Mouse (Mus musculus) limb, embryonic 13.5 days (tissue): Measurements from ENCODE around the gene Lgals1. TPM values are rescaled to one million over a fixed set of nuclear protein-coding genes. Genes with fewer than 3 reads are reported as not detected.
"Not testable (repeated sequence)": the region's sequence is repeated elsewhere in the genome, so short reads cannot be mapped to it uniquely, and the experiment has no call there.

Source experiments
- ATAC-seq: fragments of 200-750 bp; cut with Nextera tagmentation; 2 replicates; pipeline ENCODE4 v1.8.0; 2017; ENCODE audit warnings: low read depth, moderate number of reproducible peaks, moderate TSS enrichment; ENCODE audit not compliant: low FRiP score
- H3K27ac ChIP-seq: fragments of 300-500 bp; sonication (generic); 2 replicates; pipeline ENCODE4 v1.5.1; 2015; ENCODE audit warnings: inconsistent platforms, mild to moderate bottlenecking, moderate library complexity
- H3K27me3 ChIP-seq: fragments of 300-500 bp; sonication (generic); 2 replicates; pipeline ENCODE4 v1.6.1; 2015; ENCODE audit warnings: mild to moderate bottlenecking, inconsistent platforms
- H3K36me3 ChIP-seq: fragments of 300-500 bp; sonication (generic); 2 replicates; pipeline ENCODE4 v1.6.1; 2015; ENCODE audit warnings: inconsistent platforms, mild to moderate bottlenecking, moderate library complexity
- H3K4me1 ChIP-seq: fragments of 300-500 bp; sonication (generic); 2 replicates; pipeline ENCODE4 v1.6.1; 2015; ENCODE audit warnings: inconsistent platforms
- H3K4me2 ChIP-seq: fragments of 300-500 bp; sonication (generic); replicated peaks from 2 replicates; pipeline ENCODE4 v1.6.1; 2015; ENCODE audit warnings: inconsistent platforms, mild to moderate bottlenecking, moderate library complexity
- H3K4me3 ChIP-seq: fragments of 300-500 bp; sonication (generic); 2 replicates; pipeline ENCODE4 v1.5.1; 2015; ENCODE audit warnings: moderate library complexity, mild to moderate bottlenecking, inconsistent platforms
- H3K9ac ChIP-seq: fragments of 300-500 bp; sonication (generic); 2 replicates; pipeline ENCODE4 v1.6.1; 2015; ENCODE audit warnings: mild to moderate bottlenecking, inconsistent platforms
- H3K9me3 ChIP-seq: fragments of 300-500 bp; sonication (generic); 2 replicates; pipeline ENCODE4 v1.6.1; 2016; ENCODE audit warnings: inconsistent platforms
- WGBS: fragments of 180-500 bp; shearing (Covaris S2); methylation state at CpG from one replicate; pipeline ENCODE4 v1.1.7; 2015; 5-methylcytosine and 5-hydroxymethylcytosine counted together
- polyA plus RNA-seq: library from polyadenylated mRNA; unstranded; fragments of >200 nt; fragmentation: Nextera tagmentation; extraction: Ambion mirVana; gene quantifications from 2 replicates; pipeline ENCODE4 v1.2.1, GENCODE M21; 2015

Lgals1 gene
- polyA plus RNA-seq: 1,866 and 1,947 TPM in 2 replicates

- H3K4me1 ChIP-seq: peaks cover 47% of the 10 kb centered on the region
- peak within 1 kb of the TSS; percentile 99 for H3K27ac ChIP-seq
- peak within 1 kb of the TSS; percentile 62 for H3K4me3 ChIP-seq
- peak; percentile 91 for ATAC-seq
- peak within 1 kb of the TSS; percentile 77 for H3K9ac ChIP-seq
- 3% methylated on average over 20 of the region's 20 CpGs for WGBS
- H3K9me3 ChIP-seq: no peaks in the 10 kb centered on the region
- peak within 1 kb of the TSS; percentile 95 for H3K4me2 ChIP-seq
- peaks cover 20% of the 10 kb centered on the region for H3K36me3 ChIP-seq
- no peaks in the 10 kb centered on the region for H3K27me3 ChIP-seq
Observed at GRCm38 (mm10) chr15:78926021-78926919, at the start of gene Lgals1. Gene Lgals1, plus strand, starts transcription at chr15:78926725.

GRCm38 (mm10) chr15:78876991-78877809 is 49.3 kb upstream of the Lgals1 start, which contains the start of gene Gga1:
Gene Gga1, plus strand, starts transcription at chr15:78877190.
- peak within 1 kb of the TSS; percentile 70 for H3K4me3 ChIP-seq
- H3K27me3 ChIP-seq: no peaks in the 10 kb centered on the region
- WGBS: under 1% methylated on average over 78 of the region's 95 CpGs
- H3K9me3 ChIP-seq: no peaks in the 10 kb centered on the region
- ATAC-seq: peak; percentile 89
- peak within 1 kb of the TSS; percentile 89 for H3K9ac ChIP-seq
- peak within 1 kb of the TSS; percentile 91 for H3K4me2 ChIP-seq
- H3K36me3 ChIP-seq: peaks cover 22% of the 10 kb centered on the region
- peak within 1 kb of the TSS; percentile 98 for H3K27ac ChIP-seq
- H3K4me1 ChIP-seq: peaks cover 38% of the 10 kb centered on the region

- no peaks in the 10 kb centered on the region for H3K9me3 ChIP-seq
- peaks cover 29% of the 10 kb centered on the region for H3K36me3 ChIP-seq
- peaks cover 38% of the 10 kb centered on the region for H3K4me1 ChIP-seq
- WGBS: under 1% methylated on average over 15 of the region's 17 CpGs
- H3K27ac ChIP-seq: peak overlapping the region; percentile 98
- H3K4me3 ChIP-seq: peak overlapping the region; percentile 70
- peak overlapping the region; percentile 89 for H3K9ac ChIP-seq
- ATAC-seq: no peak
- no peaks in the 10 kb centered on the region for H3K27me3 ChIP-seq
- peak overlapping the region; percentile 91 for H3K4me2 ChIP-seq
Observed at GRCm38 (mm10) chr15:78877810-78878390, 48.6 kb upstream of the Lgals1 start.

GRCm38 (mm10) chr15:78878792-78879516 is 47.6 kb upstream of the Lgals1 start:
- ATAC-seq, H3K9me3 ChIP-seq, H3K27me3 ChIP-seq: not testable (repeated sequence)
- H3K27ac ChIP-seq: peak overlapping the region; percentile 16; the same call in 1 of the 2 replicates
- H3K9ac ChIP-seq: 0 out of 2 replicates have a peak overlapping the region, but pooled peaks have one; percentile 32
- H3K4me1 ChIP-seq: peaks cover 36% of the 10 kb centered on the region
- H3K36me3 ChIP-seq: peaks cover 39% of the 10 kb centered on the region
- 42% methylated on average over 7 of the region's 7 CpGs for WGBS
- H3K4me2 ChIP-seq: peak overlapping the region; percentile 91
- peak overlapping the region; percentile 70; the same call in 1 of the 2 replicates for H3K4me3 ChIP-seq

- peaks cover 52% of the 10 kb centered on the region for H3K36me3 ChIP-seq
- no peak for ATAC-seq
- peaks cover 30% of the 10 kb centered on the region for H3K4me1 ChIP-seq
- 90% methylated on average over 8 of the region's 8 CpGs for WGBS
- H3K4me2 ChIP-seq: no peak overlapping the region
- no peak overlapping the region for H3K4me3 ChIP-seq
- H3K27ac ChIP-seq: no peak overlapping the region
- H3K9me3 ChIP-seq: no peaks in the 10 kb centered on the region
- no peaks in the 10 kb centered on the region for H3K27me3 ChIP-seq
- peak overlapping the region; percentile 43 for H3K9ac ChIP-seq
Observed at GRCm38 (mm10) chr15:78880432-78880831, 46.1 kb upstream of the Lgals1 start.

- H3K9me3 ChIP-seq: no peaks in the 10 kb centered on the region
- H3K27ac ChIP-seq: no peak overlapping the region
- H3K4me2 ChIP-seq: no peak overlapping the region
- H3K27me3 ChIP-seq: no peaks in the 10 kb centered on the region
- H3K36me3 ChIP-seq: peaks cover 66% of the 10 kb centered on the region
- peaks cover 17% of the 10 kb centered on the region for H3K4me1 ChIP-seq
- H3K9ac ChIP-seq: no peak overlapping the region
- WGBS: 82% methylated on average over 3 of the region's 3 CpGs
- ATAC-seq: no peak
- H3K4me3 ChIP-seq: no peak overlapping the region
Observed at GRCm38 (mm10) chr15:78881828-78882227, 44.7 kb upstream of the Lgals1 start.

GRCm38 (mm10) chr15:78889401-78889853 is 37.1 kb upstream of the Lgals1 start:
- H3K9ac ChIP-seq: peak overlapping the region; percentile 32; the same call in 1 of the 2 replicates
- no peak for ATAC-seq
- 39% methylated on average over 13 of the region's 13 CpGs for WGBS
- H3K27ac ChIP-seq: no peak overlapping the region
- no peak overlapping the region for H3K4me3 ChIP-seq
- peaks cover 93% of the 10 kb centered on the region for H3K36me3 ChIP-seq
- H3K4me1 ChIP-seq: peaks cover 12% of the 10 kb centered on the region; the same call in 1 of the 2 replicates
- no peak overlapping the region for H3K4me2 ChIP-seq
- no peaks in the 10 kb centered on the region for H3K27me3 ChIP-seq
- H3K9me3 ChIP-seq: no peaks in the 10 kb centered on the region

- WGBS: 43% methylated on average over 7 of the region's 7 CpGs
- Histone ChIP-seq H3K4me3 (no peak overlapping the region), H3K9ac (peak overlapping the region; percentile 31; the same call in 1 of the 2 replicates), H3K4me1 (peaks cover 23% of the 10 kb centered on the region), H3K9me3 (no peaks in the 10 kb centered on the region), H3K27me3 (no peaks in the 10 kb centered on the region), H3K27ac (no peak overlapping the region), H3K4me2 (no peak overlapping the region), H3K36me3 (peaks cover 78% of the 10 kb centered on the region)
- ATAC-seq: no peak
Observed at GRCm38 (mm10) chr15:78892440-78892839, 34.1 kb upstream of the Lgals1 start.

- no peaks in the 10 kb centered on the region for H3K9me3 ChIP-seq
- peaks cover 41% of the 10 kb centered on the region for H3K4me1 ChIP-seq
- H3K9ac ChIP-seq: peak overlapping the region; percentile 31; the same call in 1 of the 2 replicates
- 74% methylated on average over 13 of the region's 13 CpGs for WGBS
- H3K27ac ChIP-seq: peak overlapping the region; percentile 44; the same call in 1 of the 2 replicates
- peaks cover 58% of the 10 kb centered on the region for H3K36me3 ChIP-seq
- no peak for ATAC-seq
- no peak overlapping the region for H3K4me3 ChIP-seq
- H3K4me2 ChIP-seq: 0 out of 2 replicates have a peak overlapping the region, but pooled peaks have one; percentile 3
- no peaks in the 10 kb centered on the region for H3K27me3 ChIP-seq
Observed at GRCm38 (mm10) chr15:78894726-78895125, 31.8 kb upstream of the Lgals1 start.

GRCm38 (mm10) chr15:78895741-78896140 is 30.8 kb upstream of the Lgals1 start:
- Histone ChIP-seq H3K27me3 (no peaks in the 10 kb centered on the region), H3K36me3 (peaks cover 48% of the 10 kb centered on the region), H3K27ac (no peak overlapping the region), H3K9ac (peak overlapping the region; percentile 39; the same call in 1 of the 2 replicates), H3K4me2 (no peak overlapping the region), H3K4me3 (no peak overlapping the region), H3K9me3 (no peaks in the 10 kb centered on the region), H3K4me1 (peaks cover 48% of the 10 kb centered on the region)
- ATAC-seq: no peak
- 73% methylated on average over 2 of the region's 2 CpGs for WGBS

- Histone ChIP-seq H3K4me1 (peaks cover 52% of the 10 kb centered on the region), H3K4me2 (no peak overlapping the region), H3K9me3 (no peaks in the 10 kb centered on the region), H3K36me3 (peaks cover 44% of the 10 kb centered on the region), H3K27ac (no peak overlapping the region), H3K4me3 (no peak overlapping the region), H3K27me3 (no peaks in the 10 kb centered on the region), H3K9ac (peak overlapping the region; percentile 39; the same call in 1 of the 2 replicates)
- 72% methylated on average over 3 of the region's 3 CpGs for WGBS
- ATAC-seq: no peak
Observed at GRCm38 (mm10) chr15:78896149-78896548, 30.4 kb upstream of the Lgals1 start.
